Mouse (Mus musculus) brown adipose tissue, adult 24 weeks (tissue): ENCODE measurements around the gene Agbl4. TPM values are rescaled to one million over a fixed set of nuclear protein-coding genes. Genes with fewer than 3 reads are reported as not detected.

Source experiments
- H3K27ac ChIP-seq: fragments of 200-500 bp; replicated peaks from 2 replicates; pipeline ENCODE4 v1.5.1; 2012; ENCODE audit warnings: low read depth, mild to moderate bottlenecking, low read length
- H3K4me1 ChIP-seq: fragments of 200-500 bp; 2 replicates; pipeline ENCODE4 v1.6.1; 2012; ENCODE audit warnings: low read length, mixed read lengths; ENCODE audit not compliant: control insufficient read depth, insufficient read depth, insufficient read length
- H3K4me3 ChIP-seq: fragments of 200-500 bp; 2 replicates; pipeline ENCODE4 v1.5.1; 2012; ENCODE audit warnings: low read depth, mild to moderate bottlenecking, low read length, moderate library complexity; ENCODE audit not compliant: insufficient read depth
- polyA plus RNA-seq: library from polyadenylated mRNA; stranded (reverse); fragments of >200 nt; gene quantifications from 2 replicates; pipeline ENCODE4 v1.2.4, GENCODE M21; 2012; ENCODE audit not compliant: missing spikeins, insufficient read depth, insufficient read length

Agbl4 gene
- polyA plus RNA-seq, 1 experiment: not detected

- no peaks in the 10 kb centered on the region for H3K4me1 ChIP-seq
- no peak overlapping the region for H3K4me3 ChIP-seq
- H3K27ac ChIP-seq: no peak overlapping the region
These were observed 966.7 kb downstream of the Agbl4 start for GRCm38 (mm10) chr4:111364199-111364598.

- Histone ChIP-seq H3K4me3 (no peak overlapping the region), H3K4me1 (no peaks in the 10 kb centered on the region), H3K27ac (no peak overlapping the region)
These were observed 970.3 kb downstream of the Agbl4 start for GRCm38 (mm10) chr4:111367771-111368170.

- H3K4me3 ChIP-seq: no peak overlapping the region
- H3K4me1 ChIP-seq: no peaks in the 10 kb centered on the region
- no peak overlapping the region for H3K27ac ChIP-seq
These were observed 979.7 kb downstream of the Agbl4 start for GRCm38 (mm10) chr4:111377159-111377558.

GRCm38 (mm10) chr4:111378071-111378470, 980.6 kb downstream of the Agbl4 start:
- no peak overlapping the region for H3K4me3 ChIP-seq
- no peak overlapping the region for H3K27ac ChIP-seq
- no peaks in the 10 kb centered on the region for H3K4me1 ChIP-seq

- H3K4me1 ChIP-seq: no peaks in the 10 kb centered on the region
- no peak overlapping the region for H3K4me3 ChIP-seq
- no peak overlapping the region for H3K27ac ChIP-seq
These were observed 985.6 kb downstream of the Agbl4 start for GRCm38 (mm10) chr4:111383101-111383500.

- Histone ChIP-seq H3K4me1 (no peaks in the 10 kb centered on the region), H3K27ac (no peak overlapping the region), H3K4me3 (no peak overlapping the region)
These were observed 993.3 kb downstream of the Agbl4 start for GRCm38 (mm10) chr4:111390736-111391135.

- no peaks in the 10 kb centered on the region for H3K4me1 ChIP-seq
- no peak overlapping the region for H3K4me3 ChIP-seq
- no peak overlapping the region for H3K27ac ChIP-seq
These were observed 1002.3 kb downstream of the Agbl4 start for GRCm38 (mm10) chr4:111399784-111400183.

GRCm38 (mm10) chr4:111400676-111401075, 1003.2 kb downstream of the Agbl4 start:
- no peaks in the 10 kb centered on the region for H3K4me1 ChIP-seq
- H3K4me3 ChIP-seq: no peak overlapping the region
- H3K27ac ChIP-seq: no peak overlapping the region

- Histone ChIP-seq H3K4me1 (no peaks in the 10 kb centered on the region), H3K27ac (no peak overlapping the region)
These were observed 1005.8 kb downstream of the Agbl4 start for GRCm38 (mm10) chr4:111403243-111403642.

GRCm38 (mm10) chr4:111410731-111411130, 1013.3 kb downstream of the Agbl4 start:
- no peak overlapping the region for H3K27ac ChIP-seq
- H3K4me3 ChIP-seq: no peak overlapping the region
- H3K4me1 ChIP-seq: peaks cover 4% of the 10 kb centered on the region; the same call in 1 of the 2 replicates

More at GRCm38 (mm10) chr4:111403243-111403642, 1005.8 kb downstream of the Agbl4 start:
- H3K4me3 ChIP-seq: no peak overlapping the region

GRCm38 (mm10) chr4:111414399-111414798, 1016.9 kb downstream of the Agbl4 start:
- peaks cover 4% of the 10 kb centered on the region; the same call in 1 of the 2 replicates for H3K4me1 ChIP-seq
- no peak overlapping the region for H3K27ac ChIP-seq
- H3K4me3 ChIP-seq: peak overlapping the region; percentile 80

GRCm38 (mm10) chr4:111414818-111415488, 1017.5 kb downstream of the Agbl4 start, which contains the start of gene Bend5:
Gene Bend5, plus strand, starts transcription at chr4:111415006.
- no peak within 1 kb of the TSS for H3K27ac ChIP-seq
- peaks cover 4% of the 10 kb centered on the region; the same call in 1 of the 2 replicates for H3K4me1 ChIP-seq
- H3K4me3 ChIP-seq: peak within 1 kb of the TSS; percentile 80

GRCm38 (mm10) chr4:111416126-111416525, 1018.7 kb downstream of the Agbl4 start:
- Histone ChIP-seq H3K4me1 (peaks cover 4% of the 10 kb centered on the region; the same call in 1 of the 2 replicates), H3K4me3 (0 out of 2 replicates have a peak overlapping the region, but pooled peaks have one; percentile 3), H3K27ac (no peak overlapping the region)

- H3K4me3 ChIP-seq: no peak overlapping the region
These were observed 1019.1 kb downstream of the Agbl4 start for GRCm38 (mm10) chr4:111416551-111416950.

GRCm38 (mm10) chr4:111417716-111418115, 1020.3 kb downstream of the Agbl4 start:
- Histone ChIP-seq H3K4me1 (peaks cover under 1% of the 10 kb centered on the region; the same call in 1 of the 2 replicates), H3K27ac (no peak overlapping the region), H3K4me3 (no peak overlapping the region)

More at GRCm38 (mm10) chr4:111416551-111416950, 1019.1 kb downstream of the Agbl4 start:
- no peak overlapping the region for H3K27ac ChIP-seq
- H3K4me1 ChIP-seq: peaks cover 4% of the 10 kb centered on the region; the same call in 1 of the 2 replicates

- Histone ChIP-seq H3K27ac (no peak overlapping the region), H3K4me1 (no peaks in the 10 kb centered on the region), H3K4me3 (no peak overlapping the region)
These were observed 1022.0 kb downstream of the Agbl4 start for GRCm38 (mm10) chr4:111419476-111419875.
